Mouse (Mus musculus) 3134 (cell line): Measurements from ENCODE around the gene Nudt7.

Source experiments
- DNase-seq: peaks from one replicate; pipeline ENCODE4 v3.0.0-alpha.2; 2011; ENCODE audit warnings: low spot score; ENCODE audit not compliant: insufficient read length; ENCODE audit errors: extremely low read depth

Nudt7 gene

GRCm38 (mm10) chr8:114142199-114142598 lies 8.8 kb downstream of the Nudt7 start:
- DNase-seq: no peak

DNA sequence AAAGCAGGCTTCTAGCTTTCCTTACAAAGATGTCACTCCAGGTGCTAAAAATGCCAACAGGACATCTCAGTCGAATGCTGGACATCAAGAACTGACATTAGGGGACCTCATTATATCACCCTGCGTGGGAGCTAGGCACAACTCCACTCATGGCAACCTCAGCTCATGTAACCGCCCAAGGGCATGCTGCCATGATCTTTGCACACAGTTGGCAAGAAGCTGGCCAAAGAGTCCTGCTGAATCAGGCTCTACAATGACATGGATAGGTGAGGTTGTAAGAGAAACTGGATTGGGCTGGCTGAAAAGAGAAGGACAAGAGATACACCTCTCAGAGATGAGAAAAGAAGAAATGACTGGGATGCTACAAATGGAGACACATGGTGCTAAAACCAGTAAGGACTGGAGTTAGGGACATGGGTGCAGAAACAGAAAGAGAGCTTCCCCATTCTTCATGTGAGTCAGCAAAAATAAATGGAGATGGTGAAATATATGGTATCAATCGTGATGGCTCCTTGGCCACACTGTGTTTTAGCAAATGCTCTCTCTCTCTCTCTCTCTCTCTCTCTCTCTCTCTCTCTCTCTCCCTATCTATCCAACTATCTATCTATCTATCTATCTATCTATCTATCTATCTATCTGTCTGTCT lies 10.4 kb downstream of the Nudt7 start:
- no peak for DNase-seq

DNA sequence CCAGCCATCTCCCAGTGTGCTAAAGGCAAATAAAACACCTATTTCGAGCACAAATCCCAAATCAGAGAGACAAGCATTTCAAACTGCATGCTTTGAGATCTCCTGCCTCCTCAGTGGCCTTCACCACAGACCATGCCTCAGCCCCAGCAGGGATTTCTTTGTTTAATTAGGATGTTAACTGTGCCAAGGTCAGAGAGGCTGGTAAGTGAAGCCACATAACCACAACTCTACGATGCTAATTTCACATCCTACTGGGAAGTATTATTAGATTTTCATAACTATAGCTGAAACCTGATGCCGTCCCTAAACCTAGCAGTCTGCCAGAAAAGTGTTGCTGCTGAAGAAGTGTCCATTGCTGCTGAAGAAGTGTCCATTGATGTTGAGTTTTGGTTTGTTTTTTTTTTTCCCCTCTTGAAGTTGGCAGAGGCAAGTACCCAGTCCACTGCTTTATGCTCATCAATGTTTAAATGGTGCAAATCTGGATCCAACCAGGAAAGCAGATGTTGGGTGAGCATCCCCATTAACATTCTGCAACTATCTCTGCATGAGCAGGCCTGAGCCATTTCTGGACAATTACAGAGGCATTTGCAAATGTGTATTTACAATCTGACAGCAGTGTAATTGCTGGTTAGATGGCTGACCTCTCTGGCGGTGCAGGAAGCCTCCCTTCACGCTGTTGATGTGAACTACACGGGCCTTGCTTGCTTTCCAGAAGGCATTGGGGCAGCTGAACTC lies 20.1 kb downstream of the Nudt7 start:
- no peak for DNase-seq

DNA sequence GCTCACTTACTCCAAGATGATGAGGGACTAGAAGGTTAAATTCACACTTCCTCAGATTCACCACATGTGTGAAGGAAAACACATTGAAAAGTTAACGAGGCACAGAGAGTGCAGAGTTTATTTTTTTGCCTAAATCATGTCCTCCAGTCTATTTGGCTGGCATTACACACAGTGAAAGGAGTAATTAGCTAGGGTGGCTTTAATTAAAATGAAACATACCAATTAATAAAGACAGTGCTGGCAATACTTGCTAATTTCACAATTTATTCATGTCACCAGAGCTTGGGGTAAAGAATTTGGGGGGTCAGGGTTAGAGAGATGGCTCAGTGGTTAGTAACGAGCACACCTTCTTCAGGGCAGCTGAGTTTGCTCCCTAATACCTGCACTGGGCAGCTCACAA lies 25.2 kb downstream of the Nudt7 start:
- DNase-seq: no peak

GRCm38 (mm10) chr8:114159666-114160065 lies 26.3 kb downstream of the Nudt7 start:
- DNase-seq: no peak

GRCm38 (mm10) chr8:114163871-114164270 lies 30.5 kb downstream of the Nudt7 start:
- DNase-seq: no peak

GRCm38 (mm10) chr8:114164444-114165096 lies 31.2 kb downstream of the Nudt7 start:
- DNase-seq: no peak

DNA sequence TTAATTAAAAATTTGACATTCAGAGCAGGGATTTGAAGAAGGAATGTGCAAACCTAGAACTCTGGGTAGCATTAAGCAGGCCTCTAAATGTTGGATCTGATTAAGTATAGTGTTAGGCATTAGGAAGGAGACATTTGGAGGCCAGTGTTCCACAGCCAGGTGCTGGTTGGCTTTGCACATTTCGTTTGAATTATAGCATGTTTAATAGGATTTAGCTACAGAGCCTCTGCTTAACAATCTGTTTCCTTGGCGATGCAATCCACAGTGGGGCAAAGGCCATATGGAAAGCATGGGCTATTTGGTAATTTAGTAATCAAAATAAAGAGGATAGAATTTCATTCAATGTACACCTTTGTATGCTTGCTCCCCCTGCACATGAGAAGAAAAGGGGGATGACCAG lies 32.4 kb downstream of the Nudt7 start:
- DNase-seq: no peak

- DNase-seq: no peak
Observed at GRCm38 (mm10) chr8:114176721-114177120, 43.4 kb downstream of the Nudt7 start.

- DNase-seq: no peak
Observed at GRCm38 (mm10) chr8:114193334-114193733, 60.0 kb downstream of the Nudt7 start.

GRCm38 (mm10) chr8:114198990-114199389 lies 65.6 kb downstream of the Nudt7 start:
- no peak for DNase-seq
